Mouse (Mus musculus): ENCODE data around the gene Serpinb8. TPM values are rescaled to one million over a fixed set of nuclear protein-coding genes. Genes with fewer than 3 reads are reported as not detected.

The Serpinb8 gene
- polyA plus RNA-seq, 1 experiment from 2014 or later, result 0.95 TPM

Other genes starting within 250 kb of the Serpinb8 start
- not detected in 2 replicates for gene Serpinb11, start 228.8 kb upstream of the Serpinb8 start, polyA plus RNA-seq (2014; fragmentation: Nextera tagmentation; extraction: Ambion mirVana)
- gene Serpinb7, start 190.4 kb upstream of the Serpinb8 start, polyA plus RNA-seq (2014; fragmentation: Nextera tagmentation; extraction: Ambion mirVana), result not detected in 2 replicates
- gene Serpinb2, start 78.6 kb upstream of the Serpinb8 start, polyA plus RNA-seq (2014; fragmentation: Nextera tagmentation; extraction: Ambion mirVana), result 0.08 TPM in 1 of 2 replicates, not detected in the other